8 mouse cellular contexts compared by ENCODE assay signal in the genomic region with DNA sequence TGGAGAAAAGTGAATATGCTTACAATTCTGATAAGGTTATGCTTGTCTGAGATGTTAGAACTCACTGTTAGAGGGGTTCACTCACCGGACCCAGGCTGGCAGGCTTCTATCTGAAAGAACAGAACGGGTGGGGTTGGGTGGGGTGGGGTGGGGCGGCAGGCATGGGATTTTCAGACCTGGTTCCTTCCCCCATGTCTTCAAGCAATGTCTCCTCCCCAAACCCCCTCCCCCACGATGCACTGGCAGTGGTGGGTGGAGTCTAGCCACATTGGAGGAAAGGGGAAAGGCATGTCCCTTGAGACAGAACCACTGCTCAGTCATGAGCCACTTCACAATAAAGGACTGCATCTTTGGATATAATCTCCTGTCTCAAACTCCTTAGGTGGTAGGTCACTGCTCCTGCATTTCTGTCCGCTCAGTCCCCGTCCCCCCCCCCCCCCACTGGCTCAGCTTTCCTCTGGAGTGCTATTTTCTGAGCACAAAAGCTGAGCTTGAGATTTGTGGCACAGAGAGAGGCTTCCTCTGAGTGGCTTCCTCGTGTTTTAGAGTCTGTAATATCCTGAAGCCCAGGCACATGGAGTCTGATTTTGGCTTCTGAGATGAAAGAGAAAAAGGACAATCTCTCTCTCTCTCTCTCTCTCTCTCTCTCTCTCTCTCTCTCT.
A peak's percentile ranks its signal among the peaks of the same experiment; 100 is the strongest.
DNase-seq lines count a peak whose midpoint lies in the region; ATAC-seq and TF ChIP-seq lines count a peak whose summit lies in the region.
"Not testable (repeated sequence)": the region's sequence is repeated elsewhere in the genome, so short reads cannot be mapped to it uniquely, and the experiment has no call there.

No protein-coding gene starts in this region.

- H3K4me3 ChIP-seq in CH12.LX (replicated peaks in 1 of 3; ENCODE audit: low read depth in 2 of 3, low read length in 2 of 3, poor library complexity in 1 of 3); embryonic facial prominence, embryonic 11.5 days (ENCODE audit: low read depth, low read length); forebrain, embryonic 16.5 days (replicated peaks; ENCODE audit: low read length); hindbrain, embryonic 14.5 days (replicated peaks; ENCODE audit: low read length); liver, embryonic 12.5 days; midbrain, embryonic 11.5 days (ENCODE audit: low read depth, low read length); neural tube, embryonic 11.5 days (ENCODE audit: low read depth, low read length): not testable (repeated sequence)

- not testable (repeated sequence) for H3K4me2 ChIP-seq in CH12.LX (ENCODE audit: insufficient read depth, low read depth, poor library complexity, severe bottlenecking); embryonic facial prominence, embryonic 11.5 days (ENCODE audit: low read depth, low read length); forebrain, embryonic 16.5 days (ENCODE audit: low read length); hindbrain, embryonic 14.5 days (replicated peaks); neural tube, embryonic 11.5 days (ENCODE audit: low read depth)
- H3K4me2 ChIP-seq in liver, embryonic 12.5 days: peak overlapping the region; percentile 11; the same call in 1 of the 2 replicates
- peak overlapping the region; percentile 23; the same call in 1 of the 2 replicates for H3K4me2 ChIP-seq in midbrain, embryonic 11.5 days

- not testable (repeated sequence) for TF ChIP-seq EP300 in CH12.LX (IDR thresholded peaks at IDR 0.05; ENCODE audit: low read length)

- not testable (repeated sequence) for H3K36me3 ChIP-seq in CH12.LX (replicated peaks in 1 of 2; ENCODE audit: control insufficient read depth in 1 of 2, insufficient read depth in 1 of 2, low read length in 1 of 2); embryonic facial prominence, embryonic 11.5 days (replicated peaks; ENCODE audit: control insufficient read depth, insufficient read depth, low read depth, low read length); forebrain, embryonic 16.5 days (ENCODE audit: control insufficient read depth, insufficient read depth); hindbrain, embryonic 14.5 days (replicated peaks; ENCODE audit: control insufficient read depth, insufficient read depth); liver, embryonic 12.5 days; midbrain, embryonic 11.5 days (ENCODE audit: control insufficient read depth, insufficient read depth, low read length); neural tube, embryonic 11.5 days (ENCODE audit: control insufficient read depth, insufficient read depth, low read length)

- peak; percentile 40 for DNase-seq in CH12.LX (ENCODE audit: extremely low read depth)
- peak; percentile 33 for DNase-seq in embryonic facial prominence, embryonic 11.5 days (ENCODE audit: low spot score)
- DNase-seq in hindbrain, embryonic 14.5 days (ENCODE audit: low spot score): peak; percentile 34
- DNase-seq in midbrain, embryonic 11.5 days (ENCODE audit: low spot score, missing footprints): peak; percentile 88
- DNase-seq in neural tube, embryonic 11.5 days (ENCODE audit: low spot score): peak; percentile 61
- peak; percentile 32 for DNase-seq in yolk sac, embryonic 10.5 days (ENCODE audit: low spot score)

- TF ChIP-seq POLR2A in CH12.LX (IDR thresholded peaks at IDR 0.05; ENCODE audit: low read depth, low read length): not testable (repeated sequence)

- H3K79me2 ChIP-seq in CH12.LX (replicated peaks; ENCODE audit: control insufficient read depth, extremely low read depth, insufficient read depth, poor library complexity, severe bottlenecking): not testable (repeated sequence)

- H3K9me3 ChIP-seq in CH12.LX (replicated peaks; ENCODE audit: low read length); embryonic facial prominence, embryonic 11.5 days (replicated peaks; ENCODE audit: control insufficient read depth, low read length); forebrain, embryonic 16.5 days (ENCODE audit: control insufficient read depth, low read length); hindbrain, embryonic 14.5 days (ENCODE audit: control insufficient read depth, low read length); liver, embryonic 12.5 days (replicated peaks); midbrain, embryonic 11.5 days (ENCODE audit: control insufficient read depth, low read length); neural tube, embryonic 11.5 days (ENCODE audit: control insufficient read depth, low read length): not testable (repeated sequence)

- not testable (repeated sequence) for H3K27ac ChIP-seq in CH12.LX (ENCODE audit: insufficient read depth, low read depth); embryonic facial prominence, embryonic 11.5 days (replicated peaks; ENCODE audit: low read depth, low read length); forebrain, embryonic 16.5 days (ENCODE audit: low read length); hindbrain, embryonic 14.5 days; liver, embryonic 12.5 days; neural tube, embryonic 11.5 days (ENCODE audit: low read depth, low read length)
- peak overlapping the region; percentile 78 for H3K27ac ChIP-seq in midbrain, embryonic 11.5 days (ENCODE audit: low read depth, low read length)

- H3K9ac ChIP-seq in CH12.LX (ENCODE audit: insufficient read depth, low read depth); embryonic facial prominence, embryonic 11.5 days (replicated peaks; ENCODE audit: low read length); forebrain, embryonic 16.5 days (replicated peaks; ENCODE audit: low read depth, low read length); hindbrain, embryonic 14.5 days; liver, embryonic 12.5 days; midbrain, embryonic 11.5 days (ENCODE audit: low read length); neural tube, embryonic 11.5 days (ENCODE audit: low read length): not testable (repeated sequence)

- ATAC-seq in embryonic facial prominence, embryonic 11.5 days (replicated peaks; ENCODE audit: insufficient number of reproducible peaks, low FRiP score, low TSS enrichment, low read depth): 0 out of 2 replicates have a peak, but pooled peaks have one; percentile 52
- peak; percentile 83 for ATAC-seq in forebrain, embryonic 16.5 days
- peak; percentile 70 for ATAC-seq in hindbrain, embryonic 14.5 days (ENCODE audit: low FRiP score)
- peak; percentile 90 for ATAC-seq in liver, embryonic 12.5 days
- peak; percentile 92 for ATAC-seq in midbrain, embryonic 11.5 days (ENCODE audit: low FRiP score)
- peak; percentile 82 for ATAC-seq in neural tube, embryonic 11.5 days (ENCODE audit: insufficient read depth, low FRiP score, low TSS enrichment)

- in situ Hi-C loops in CH12.LX (cut with MboI; ENCODE audit: low pct_ligation_motif_present, low pct_unique_long_range_greater_than_20kb, low sequenced_read_pairs): not testable (repeated sequence)

- not testable (repeated sequence) for TF ChIP-seq CTCF in CH12.LX (conservative IDR thresholded peaks at IDR 0.05 in 1 of 2, IDR thresholded peaks at IDR 0.05 in 1 of 2; ENCODE audit: low read depth in 2 of 2, low read length in 2 of 2)

- dilution Hi-C loops in CH12.LX (cut with MboI; ENCODE audit: extremely low pct_ligation_motif_present, extremely low pct_unique_long_range_greater_than_20kb, low sequenced_read_pairs): not testable (repeated sequence)

- WGBS in embryonic facial prominence, embryonic 11.5 days: 12% methylated on average over 7 of the region's 7 CpGs
- 5% methylated on average over 7 of the region's 7 CpGs for WGBS in forebrain, embryonic 16.5 days
- WGBS in hindbrain, embryonic 14.5 days: 6% methylated on average over 7 of the region's 7 CpGs
- 15% methylated on average over 7 of the region's 7 CpGs for WGBS in liver, embryonic 12.5 days (ENCODE audit: insufficient replicate concordance)
- WGBS in midbrain, embryonic 11.5 days: 3% methylated on average over 7 of the region's 7 CpGs
- WGBS in neural tube, embryonic 11.5 days: 22% methylated on average over 7 of the region's 7 CpGs

- not testable (repeated sequence) for TF ChIP-seq RAD21 in CH12.LX (IDR thresholded peaks at IDR 0.05; ENCODE audit: low read depth, low read length)

- not testable (repeated sequence) for H3K4me1 ChIP-seq in CH12.LX (ENCODE audit: control insufficient read depth in 1 of 2, insufficient read depth in 2 of 2); embryonic facial prominence, embryonic 11.5 days (ENCODE audit: control insufficient read depth, insufficient read depth, low read length); forebrain, embryonic 16.5 days (replicated peaks; ENCODE audit: control insufficient read depth, insufficient read depth, low read length); hindbrain, embryonic 14.5 days (replicated peaks; ENCODE audit: control insufficient read depth, insufficient read depth, low read length); midbrain, embryonic 11.5 days (ENCODE audit: control insufficient read depth, insufficient read depth, low read length); neural tube, embryonic 11.5 days (ENCODE audit: control insufficient read depth, insufficient read depth, low read length)
- H3K4me1 ChIP-seq in liver, embryonic 12.5 days: peaks cover 12% of the 10 kb centered on the region

- not testable (repeated sequence) for H3K27me3 ChIP-seq in CH12.LX (replicated peaks); embryonic facial prominence, embryonic 11.5 days (ENCODE audit: control insufficient read depth, insufficient read depth, low read length); forebrain, embryonic 16.5 days (replicated peaks; ENCODE audit: control insufficient read depth, insufficient read depth, low read length); hindbrain, embryonic 14.5 days (ENCODE audit: control insufficient read depth, insufficient read depth, low read length); liver, embryonic 12.5 days (replicated peaks); midbrain, embryonic 11.5 days (ENCODE audit: control insufficient read depth, insufficient read depth, low read length); neural tube, embryonic 11.5 days (ENCODE audit: control insufficient read depth, insufficient read depth, low read length)

Comparison
In these comparisons a context has a peak if more than half of its experiments do, and no peak if none do; other contexts are left out.
1. DNase-seq: peak in every context shown above with its lines; median percentile 88 in midbrain, embryonic 11.5 days; 61 in neural tube, embryonic 11.5 days; 40 in CH12.LX; 34 in hindbrain, embryonic 14.5 days; 33 in embryonic facial prominence, embryonic 11.5 days; 32 in yolk sac, embryonic 10.5 days.